Comparison of ENCODE assay signal across 7 mouse cellular contexts in genomic region chr10:7667342-7667802, GRCm38 (mm10). TPM values are rescaled to one million over a fixed set of nuclear protein-coding genes. Genes with fewer than 3 reads are reported as not detected.
DNase-seq lines count a peak whose midpoint lies in the region; ATAC-seq lines count a peak whose summit lies in the region.

Gene Nup43 (plus strand): TSS chr10:7667503.

- under 1% methylated on average over 24 of the region's 24 CpGs for WGBS in intestine, embryonic 16.5 days
- under 1% methylated on average over 24 of the region's 24 CpGs for WGBS in midbrain, embryonic 11.5 days

- H3K4me1 ChIP-seq in intestine, embryonic 16.5 days (ENCODE audit: control insufficient read depth, insufficient read depth, low read length): peaks cover 5% of the 10 kb centered on the region; the same call in 1 of the 2 replicates
- peaks cover 13% of the 10 kb centered on the region for H3K4me1 ChIP-seq in midbrain, embryonic 11.5 days (ENCODE audit: control insufficient read depth, insufficient read depth, low read length)

- peak within 1 kb of the TSS; percentile 87 for H3K4me3 ChIP-seq in intestine, embryonic 16.5 days (ENCODE audit: low read length)
- H3K4me3 ChIP-seq in midbrain, embryonic 11.5 days (ENCODE audit: low read depth, low read length): peak within 1 kb of the TSS; percentile 69

- peak within 1 kb of the TSS; percentile 63 for H3K4me2 ChIP-seq in intestine, embryonic 16.5 days (ENCODE audit: low read depth, low read length)
- H3K4me2 ChIP-seq in midbrain, embryonic 11.5 days: peak within 1 kb of the TSS; percentile 52

- H3K27me3 ChIP-seq in intestine, embryonic 16.5 days (replicated peaks; ENCODE audit: control insufficient read depth, insufficient read depth, low read length): no peaks in the 10 kb centered on the region
- H3K27me3 ChIP-seq in midbrain, embryonic 11.5 days (ENCODE audit: control insufficient read depth, insufficient read depth, low read length): no peaks in the 10 kb centered on the region

- H3K36me3 ChIP-seq in intestine, embryonic 16.5 days (ENCODE audit: control insufficient read depth, insufficient read depth, low read length): no peaks in the 10 kb centered on the region
- no peaks in the 10 kb centered on the region for H3K36me3 ChIP-seq in midbrain, embryonic 11.5 days (ENCODE audit: control insufficient read depth, insufficient read depth, low read length)

- H3K9me3 ChIP-seq in intestine, embryonic 16.5 days (ENCODE audit: control insufficient read depth, low read length): no peaks in the 10 kb centered on the region
- H3K9me3 ChIP-seq in midbrain, embryonic 11.5 days (ENCODE audit: control insufficient read depth, low read length): no peaks in the 10 kb centered on the region

- intact Hi-C loops in left cerebral cortex, postnatal 36 days (cut with DNase I): no loop called here

- peak; percentile 87 for DNase-seq in adrenal gland, adult 18-20 months (ENCODE audit: low spot score in 2 of 2)
- peak; percentile 94 for DNase-seq in embryo, embryonic 11 days
- DNase-seq in gastrocnemius, postnatal 25 days: peak; percentile 86
- DNase-seq in left cerebral cortex, postnatal 36 days (ENCODE audit: low spot score in 2 of 2): peak; percentile 87 to 91
- DNase-seq in midbrain, embryonic 11.5 days (ENCODE audit: low spot score, missing footprints): peak; percentile 99
- peak; percentile 89 for DNase-seq in skeletal muscle tissue, adult 2 months (ENCODE audit: low read depth, low spot score)

- H3K27ac ChIP-seq in intestine, embryonic 16.5 days (ENCODE audit: low read length): peak within 1 kb of the TSS; percentile 80
- 0 out of 2 replicates have a peak within 1 kb of the TSS, but pooled peaks have one; percentile 42 for H3K27ac ChIP-seq in midbrain, embryonic 11.5 days (ENCODE audit: low read depth, low read length)

- H3K9ac ChIP-seq in intestine, embryonic 16.5 days (ENCODE audit: low read depth, low read length): peak within 1 kb of the TSS; percentile 80
- H3K9ac ChIP-seq in midbrain, embryonic 11.5 days (ENCODE audit: low read length): peak within 1 kb of the TSS; percentile 70

- peak; percentile 80 for ATAC-seq in intestine, embryonic 16.5 days
- ATAC-seq in midbrain, embryonic 11.5 days (ENCODE audit: low FRiP score): peak; percentile 87

RNA-seq across cellular contexts. Expression of gene Nup43, which starts in this region (rescaled TPM):
- total RNA-seq in adrenal gland, adult 18-20 months (2021): 1 to 10 TPM; 5.9 to 9.1 TPM
- total RNA-seq in gastrocnemius, postnatal 25 days (2021): 1 to 10 TPM; 4.9 to 5.1 TPM
- 36.9 and 39.5 TPM in 2 replicates for polyA plus RNA-seq in intestine, embryonic 16.5 days (2015; fragmentation: Nextera tagmentation; extraction: Ambion mirVana)
- total RNA-seq in left cerebral cortex, postnatal 36 days (2021): 1 to 10 TPM; 4.4 to 4.5 TPM
- 60.0 and 67.5 TPM in 2 replicates for polyA plus RNA-seq in midbrain, embryonic 11.5 days (2014; fragmentation: Nextera tagmentation; extraction: Ambion mirVana)

Comparison
In these comparisons a context has a peak if more than half of its experiments do, and no peak if none do; other contexts are left out.
1. Peak in every context shown above with its lines: DNase-seq, ATAC-seq, H3K4me3 ChIP-seq and H3K27ac ChIP-seq.